ENCODE assay signal across 8 mouse cellular contexts in the genomic region with DNA sequence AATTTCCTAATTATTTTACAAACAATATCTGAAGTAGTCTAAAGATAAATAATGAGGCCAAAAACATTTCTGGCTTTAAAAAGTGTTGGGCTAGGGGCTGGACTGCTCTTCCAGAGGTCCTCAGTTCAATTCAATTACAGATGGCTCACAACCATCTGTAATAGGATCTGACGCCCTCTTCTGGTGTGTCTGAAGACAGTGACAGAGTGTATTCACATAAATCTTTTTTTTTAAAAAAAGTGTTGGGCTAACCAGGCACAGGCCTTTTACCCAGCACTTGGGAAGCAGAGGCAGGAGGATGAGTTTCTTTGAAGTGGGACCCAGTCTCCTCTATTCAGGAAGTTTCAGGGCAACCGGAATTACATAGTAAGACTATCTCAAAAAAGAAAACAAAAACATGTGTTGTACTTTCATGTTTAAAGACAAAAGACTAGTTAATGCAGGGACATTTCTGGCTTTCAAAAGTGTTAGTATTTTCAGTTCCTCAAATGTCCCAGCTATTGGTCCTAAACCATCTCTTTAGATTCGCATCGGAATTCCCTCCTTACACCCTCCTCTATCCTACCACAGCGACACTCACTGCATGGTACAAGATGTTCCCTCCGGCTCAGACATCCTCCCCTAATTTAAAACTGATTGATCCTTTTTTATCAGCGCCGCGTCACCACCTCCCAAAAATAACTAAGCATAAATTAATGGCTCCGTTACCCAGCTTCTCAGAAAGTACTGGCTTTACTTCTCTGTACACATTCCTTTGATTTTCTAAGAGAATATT. TPM values are rescaled to one million over a fixed set of nuclear protein-coding genes. Genes with fewer than 3 reads are reported as not detected.
DNase-seq lines count a peak whose midpoint lies in the region; ATAC-seq and TF ChIP-seq lines count a peak whose summit lies in the region.

No protein-coding gene starts in this region.

- peak; percentile 18; the same call in 1 of the 2 replicates for TF ChIP-seq CTCF in E14TG2a.4 (conservative IDR thresholded peaks at IDR 0.05; ENCODE audit: low read length)
- no peak for TF ChIP-seq CTCF in cortical plate, adult 2 months (IDR thresholded peaks at IDR 0.05; ENCODE audit: extremely low read depth, insufficient read depth, low read length)
- no peak for TF ChIP-seq CTCF in small intestine, adult 2 months (IDR thresholded peaks at IDR 0.05; ENCODE audit: extremely low read depth, insufficient read length, insufficient replicate concordance, low read depth, low read length)

- no peak for TF ChIP-seq POLR2A in cortical plate, adult 2 months (IDR thresholded peaks at IDR 0.05; ENCODE audit: extremely low read depth, insufficient read depth, low read length)
- TF ChIP-seq POLR2A in small intestine, adult 2 months (IDR thresholded peaks at IDR 0.05; ENCODE audit: low read depth, low read length) = no peak

- ATAC-seq in heart, embryonic 16.5 days (replicated peaks; ENCODE audit: extremely low read depth, insufficient read depth, low FRiP score) = no peak
- no peak for ATAC-seq in liver, embryonic 11.5 days (replicated peaks; ENCODE audit: low FRiP score)

- no peaks in the 10 kb centered on the region for H3K9me3 ChIP-seq in E14TG2a.4 (ENCODE audit: low read length)
- no peaks in the 10 kb centered on the region for H3K9me3 ChIP-seq in heart, embryonic 16.5 days (replicated peaks; ENCODE audit: control insufficient read depth, low read length)
- no peaks in the 10 kb centered on the region for H3K9me3 ChIP-seq in liver, embryonic 11.5 days (ENCODE audit: control insufficient read depth, low read length)

- peak; percentile 28 for DNase-seq in layer of hippocampus, adult 11-12 months (ENCODE audit: low spot score)
- no peak for DNase-seq in layer of hippocampus, postnatal 25 days (ENCODE audit: extremely low spot score in 1 of 2, low spot score in 1 of 2)
- no peak for DNase-seq in liver, embryonic 11.5 days (ENCODE audit: low spot score)
- no peak for DNase-seq in natural killer cell, adult 2 months (ENCODE audit: low spot score in 2 of 2)

- H3K4me2 ChIP-seq in heart, embryonic 16.5 days (ENCODE audit: low read depth, low read length) = peak overlapping the region; percentile 75
- peak overlapping the region; percentile 83 for H3K4me2 ChIP-seq in liver, embryonic 11.5 days

- H3K4me1 ChIP-seq in E14TG2a.4 (replicated peaks; ENCODE audit: low read depth, low read length) = peaks cover 80% of the 10 kb centered on the region
- H3K4me1 ChIP-seq in cortical plate, adult 2 months (ENCODE audit: control insufficient read depth, insufficient read depth, low read length) = no peaks in the 10 kb centered on the region
- H3K4me1 ChIP-seq in heart, embryonic 16.5 days (ENCODE audit: control insufficient read depth, insufficient read depth, low read length) = peaks cover 14% of the 10 kb centered on the region
- peaks cover 21% of the 10 kb centered on the region for H3K4me1 ChIP-seq in liver, embryonic 11.5 days (replicated peaks; ENCODE audit: control insufficient read depth, insufficient read depth, low read length)
- peaks cover 7% of the 10 kb centered on the region; the same call in 1 of the 2 replicates for H3K4me1 ChIP-seq in small intestine, adult 2 months (ENCODE audit: control insufficient read depth, insufficient read depth, insufficient read length, low read length)

- peaks cover 20% of the 10 kb centered on the region for H3K36me3 ChIP-seq in E14TG2a.4 (ENCODE audit: insufficient read depth, low read length)
- no peaks in the 10 kb centered on the region for H3K36me3 ChIP-seq in heart, embryonic 16.5 days (ENCODE audit: control insufficient read depth, insufficient read depth)
- peaks cover 2% of the 10 kb centered on the region; the same call in 1 of the 2 replicates for H3K36me3 ChIP-seq in liver, embryonic 11.5 days (ENCODE audit: control insufficient read depth, insufficient read depth, low read length)
- 0 out of 2 replicates have a peak, but pooled peaks cover 2% of the 10 kb centered on the region for H3K36me3 ChIP-seq in small intestine, adult 2 months (ENCODE audit: control insufficient read depth, insufficient read depth, low read length)

- peak overlapping the region; percentile 99 for H3K4me3 ChIP-seq in E14TG2a.4 (replicated peaks; ENCODE audit: low read length)
- H3K4me3 ChIP-seq in cortical plate, adult 2 months (ENCODE audit: insufficient read depth, low read length) = peak overlapping the region; percentile 88
- H3K4me3 ChIP-seq in heart, embryonic 16.5 days (ENCODE audit: low read length) = peak overlapping the region; percentile 78
- H3K4me3 ChIP-seq in liver, embryonic 11.5 days (ENCODE audit: low read depth, low read length) = peak overlapping the region; percentile 90
- peak overlapping the region; percentile 94; the same call in 1 of the 2 replicates for H3K4me3 ChIP-seq in small intestine, adult 2 months (ENCODE audit: low read depth, low read length)

- 7% methylated on average over 10 of the region's 10 CpGs for WGBS in heart, embryonic 16.5 days
- 8% methylated on average over 10 of the region's 10 CpGs for WGBS in liver, embryonic 11.5 days
- 2% methylated on average over 10 of the region's 10 CpGs for WGBS in small intestine, adult 2 months

- peak overlapping the region; percentile 98; the same call in 1 of the 2 replicates for H3K27ac ChIP-seq in cortical plate, adult 2 months (ENCODE audit: insufficient read depth, low read length)
- H3K27ac ChIP-seq in heart, embryonic 16.5 days (ENCODE audit: low read length) = peak overlapping the region; percentile 94
- H3K27ac ChIP-seq in liver, embryonic 11.5 days (ENCODE audit: low read depth, low read length) = no peak overlapping the region
- peak overlapping the region; percentile 93 for H3K27ac ChIP-seq in small intestine, adult 2 months (ENCODE audit: insufficient read depth, low read depth, low read length)

- H3K9ac ChIP-seq in heart, embryonic 16.5 days (ENCODE audit: low read length) = peak overlapping the region; percentile 99
- peak overlapping the region; percentile 99 for H3K9ac ChIP-seq in liver, embryonic 11.5 days (ENCODE audit: low read depth, low read length)

- H3K27me3 ChIP-seq in E14TG2a.4 (ENCODE audit: insufficient read depth, low read length) = no peaks in the 10 kb centered on the region
- H3K27me3 ChIP-seq in heart, embryonic 16.5 days (ENCODE audit: control insufficient read depth, insufficient read depth, low read length) = no peaks in the 10 kb centered on the region
- no peaks in the 10 kb centered on the region for H3K27me3 ChIP-seq in liver, embryonic 11.5 days (replicated peaks; ENCODE audit: control insufficient read depth, insufficient read depth, low read length)
- H3K27me3 ChIP-seq in small intestine, adult 2 months (ENCODE audit: control insufficient read depth, insufficient read depth, low read length) = no peaks in the 10 kb centered on the region

RNA-seq across cellular contexts. Expression of gene Sf3b1, which starts 1.4 kb away (rescaled TPM):
- total RNA-seq in layer of hippocampus, postnatal 25 days (2021) = 100 to 1,000 TPM; 142 to 171 TPM
- 172 and 177 TPM in 2 replicates for polyA plus RNA-seq in cortical plate, adult 2 months (2012; rRNA removed)
- 194 and 202 TPM in 2 replicates for polyA plus RNA-seq in heart, embryonic 16.5 days (2015; fragmentation: Nextera tagmentation; extraction: Ambion mirVana)
- 223 and 255 TPM in 2 replicates for polyA plus RNA-seq in liver, embryonic 11.5 days (2014; fragmentation: Nextera tagmentation; extraction: Ambion mirVana)
- 5.5 and 13.2 TPM in 2 replicates for polyA plus RNA-seq in small intestine, adult 2 months (2012; rRNA removed)

RNA-seq across cellular contexts. Expression of gene Coq10b, which starts 26.7 kb away (rescaled TPM):
- total RNA-seq in layer of hippocampus, postnatal 25 days (2021) = 10 to 100 TPM; 17.9 to 19.7 TPM
- 29.1 and 34.7 TPM in 2 replicates for polyA plus RNA-seq in cortical plate, adult 2 months (2012; rRNA removed)
- 18.7 and 20.3 TPM in 2 replicates for polyA plus RNA-seq in heart, embryonic 16.5 days (2015; fragmentation: Nextera tagmentation; extraction: Ambion mirVana)
- 21.1 and 22.2 TPM in 2 replicates for polyA plus RNA-seq in liver, embryonic 11.5 days (2014; fragmentation: Nextera tagmentation; extraction: Ambion mirVana)
- 2.7 and 6.6 TPM in 2 replicates for polyA plus RNA-seq in small intestine, adult 2 months (2012; rRNA removed)

Comparison
In these comparisons a context has a peak if more than half of its experiments do, and no peak if none do; other contexts are left out.
1. RNA of gene Sf3b1, which starts 1.4 kb away (polyA plus RNA-seq): 223 to 255 TPM in liver, embryonic 11.5 days, 194 to 202 TPM in heart, embryonic 16.5 days and 172 to 177 TPM in cortical plate, adult 2 months; 5.5 to 13.2 TPM in small intestine, adult 2 months; every median in the first group is over 10 times any median in the second.
2. Peak in every context shown above with its lines, with median percentiles within 50 percentile points of each other: H3K4me3 ChIP-seq.